Mouse (Mus musculus) left cerebral cortex, postnatal 4 days (tissue): ENCODE measurements at regions not wholly inside any gene's neighbourhood (a gene's known extent, or its start where the extent isn't known, plus 50 kb on each side); places are given as distances from the start of the nearest gene placed in this dataset.

ENCODE experiments used
- DNase-seq: peaks from one replicate; pipeline ENCODE4 v3.0.0-alpha.2; 2022
- intact Hi-C: fragments of 180-260 bp; cut with DNase I; formaldehyde crosslinking; loops from one replicate; pipeline ENCODE4 v1.15.1; 2025

DNA sequence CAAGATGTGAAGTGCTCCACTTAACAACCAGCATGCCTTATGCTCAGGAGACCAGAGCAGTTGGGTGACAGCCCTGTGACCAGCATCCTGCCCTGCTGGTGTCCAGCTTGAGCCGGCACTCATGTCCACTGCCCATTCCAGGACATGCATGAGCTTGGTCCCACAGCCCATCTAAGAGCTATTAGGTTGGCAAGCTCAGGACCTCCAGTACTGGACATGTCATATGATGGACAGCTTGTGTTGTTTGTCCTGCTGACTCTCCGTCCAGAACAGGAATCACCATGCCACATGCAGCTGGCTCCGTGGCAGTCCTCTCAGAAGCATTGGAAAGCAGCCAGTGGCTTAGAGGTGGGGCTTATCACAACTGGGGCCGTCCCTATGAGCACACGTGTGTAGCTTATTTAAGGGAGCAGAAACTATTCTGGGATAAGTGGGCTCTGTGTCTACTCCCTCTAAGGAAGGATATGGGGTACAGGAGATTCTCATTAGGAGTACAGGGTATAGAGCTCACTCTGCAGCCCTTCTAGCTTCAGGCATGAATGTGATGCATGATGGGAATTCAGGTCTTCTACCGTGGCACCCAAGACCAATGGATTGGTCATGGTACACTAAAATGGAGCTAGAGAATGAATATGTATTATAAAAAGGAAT, 232.5 kb upstream of the Ajap1 start:
- intact Hi-C loops = no loop called here
- peak; percentile 24 for DNase-seq

DNA sequence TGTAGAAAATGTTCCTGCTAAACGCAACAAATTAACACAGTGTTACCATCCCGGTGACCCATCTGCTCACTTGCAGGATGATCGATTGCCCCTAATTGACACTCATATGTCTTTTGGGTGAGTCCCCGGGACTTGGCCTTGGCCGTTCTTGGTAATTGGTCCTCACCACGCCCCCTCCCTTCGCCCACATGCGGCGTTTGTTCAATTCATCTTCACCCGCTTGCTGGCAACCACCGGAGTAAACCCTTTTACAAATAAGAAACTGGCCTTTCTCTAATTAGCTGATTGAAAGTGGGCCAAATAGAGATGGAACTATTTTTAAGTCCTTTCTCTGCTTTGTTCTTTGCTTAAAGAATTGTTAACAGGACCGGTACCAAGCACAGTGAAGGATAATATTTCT, 234.7 kb upstream of the Ajap1 start:
- DNase-seq = peak; percentile 24
- intact Hi-C loops = no loop called here

DNA sequence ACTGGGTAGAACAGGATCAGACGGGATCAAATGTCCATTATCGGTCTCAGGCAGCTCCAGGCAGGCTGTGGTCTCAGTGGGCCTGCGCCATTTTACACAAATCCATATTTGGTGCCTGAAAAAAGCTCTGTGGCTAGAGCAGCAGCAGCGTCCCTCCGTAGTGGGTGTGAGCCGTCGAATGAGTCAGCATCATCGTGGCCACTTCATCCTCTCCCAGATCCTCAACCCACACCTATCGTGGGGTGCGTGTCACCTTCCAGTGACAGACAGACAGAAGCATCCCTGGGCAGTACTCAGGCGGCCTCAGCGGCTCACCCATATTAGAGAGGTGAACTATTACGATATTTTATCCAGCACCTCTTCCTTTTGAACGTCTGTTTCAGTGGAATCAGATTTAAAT, 233.0 kb upstream of the A430005L14Rik start:
- no peak for DNase-seq
- intact Hi-C loops = no loop called here

DNA sequence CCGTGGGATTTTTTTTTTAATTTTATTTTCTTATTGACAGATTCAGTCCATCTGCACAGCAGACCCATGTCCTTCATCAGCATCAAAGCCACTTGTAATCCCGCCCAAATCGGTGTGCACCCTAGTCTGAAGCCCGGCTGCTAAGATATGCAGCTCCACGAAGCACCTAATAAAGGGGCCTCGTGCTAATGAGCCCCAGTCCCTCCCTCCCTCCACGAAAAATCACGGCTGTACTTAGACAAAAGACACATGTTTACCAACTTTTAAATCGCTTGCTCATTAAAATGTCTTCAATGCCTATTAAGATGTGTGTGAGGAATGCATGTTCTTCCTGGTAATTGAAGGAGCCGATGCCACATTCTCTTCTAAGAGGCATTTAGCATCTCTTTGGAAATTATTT, 229.8 kb upstream of the A430005L14Rik start:
- DNase-seq = no peak

DNA sequence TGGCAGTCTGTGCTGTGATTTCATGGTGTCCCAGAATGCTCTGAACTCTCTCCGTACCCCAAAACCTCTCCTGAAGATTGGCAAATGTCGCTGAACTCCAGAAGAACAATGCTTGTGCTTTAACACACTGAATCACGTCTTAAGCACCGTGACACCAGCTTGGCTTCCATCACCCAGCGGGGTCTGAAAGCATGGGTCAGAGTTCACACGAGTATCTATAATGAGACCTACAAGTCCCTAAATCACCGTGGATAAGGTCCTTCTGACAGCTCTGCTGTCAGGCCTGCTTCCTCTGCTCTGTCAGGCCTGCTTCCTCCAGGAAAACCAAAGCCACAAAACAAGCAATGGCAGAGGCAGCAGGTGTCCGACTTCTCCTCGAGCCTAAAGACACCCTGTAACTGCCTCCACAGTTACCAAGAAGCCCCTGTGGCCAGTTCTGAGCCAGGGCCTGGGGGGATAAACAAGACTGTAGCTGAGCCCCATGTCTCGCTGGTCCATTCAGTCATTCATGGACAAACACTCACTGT, 229.1 kb upstream of the A430005L14Rik start:
- DNase-seq = no peak
- intact Hi-C loops = no loop called here

More for the DNA sequence above, 229.8 kb upstream of the A430005L14Rik start:
- intact Hi-C loops = no loop called here

DNA sequence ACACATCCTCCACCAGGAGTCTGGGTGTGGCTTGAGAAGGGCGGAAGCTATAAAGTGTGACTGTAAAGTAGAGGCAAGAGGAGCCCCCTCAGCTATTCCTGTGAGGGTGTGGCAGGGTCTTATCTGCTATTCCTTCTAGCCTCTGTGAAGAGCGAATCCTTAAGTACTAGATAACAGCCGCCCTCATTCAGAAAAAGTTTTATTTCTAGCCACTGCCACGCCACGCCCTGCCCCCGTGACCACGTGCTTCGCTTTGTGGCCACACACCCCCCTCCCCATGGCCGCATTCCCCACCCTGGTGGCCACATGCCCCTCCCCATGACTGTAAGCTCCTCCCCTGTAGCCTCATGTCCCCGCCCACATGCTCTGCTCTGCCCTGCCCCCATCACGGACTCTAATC, 218.9 kb upstream of the A430005L14Rik start:
- DNase-seq = no peak
- intact Hi-C loops = no loop called here

DNA sequence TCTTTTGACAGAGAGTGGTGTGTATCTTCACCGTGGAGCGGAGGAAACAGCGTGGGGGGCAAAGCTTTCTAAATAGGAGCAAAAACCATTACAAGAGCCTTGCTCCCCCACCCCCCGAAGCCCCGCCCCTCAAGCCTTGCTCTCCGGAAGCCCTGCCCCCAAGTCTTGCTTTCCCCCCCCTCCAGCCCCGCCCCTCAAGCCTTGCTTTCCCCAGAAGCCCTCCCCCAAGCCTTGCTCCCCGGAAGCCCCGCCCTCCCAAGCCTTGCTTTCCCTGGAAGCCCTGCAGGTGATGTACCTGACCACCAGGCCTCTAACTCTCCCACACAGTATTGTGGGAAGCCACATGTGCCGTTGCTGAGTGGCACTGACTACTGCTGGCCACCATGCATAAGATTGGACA, 214.8 kb upstream of the A430005L14Rik start:
- no peak for DNase-seq
- intact Hi-C loops = no loop called here

DNA sequence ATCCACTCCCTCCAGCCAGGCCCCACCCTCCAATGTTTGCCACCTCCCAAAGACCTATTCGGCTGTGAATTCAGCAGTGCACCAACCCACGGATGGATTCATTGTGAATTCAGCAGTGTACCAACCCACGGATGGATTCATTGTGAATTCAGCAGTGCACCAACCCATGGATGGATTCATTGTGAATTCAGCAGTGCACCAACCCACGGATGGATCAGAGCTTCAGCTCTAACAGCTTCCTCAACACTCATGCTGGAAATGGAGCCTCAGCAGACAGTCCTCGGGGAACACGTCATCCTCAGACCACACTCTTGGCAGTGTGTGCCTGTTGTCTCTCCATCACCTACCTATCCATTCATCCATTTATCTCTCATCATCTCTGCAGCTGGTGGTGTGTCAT, 204.2 kb upstream of the A430005L14Rik start:
- no peak for DNase-seq
- intact Hi-C loops = no loop called here

DNA sequence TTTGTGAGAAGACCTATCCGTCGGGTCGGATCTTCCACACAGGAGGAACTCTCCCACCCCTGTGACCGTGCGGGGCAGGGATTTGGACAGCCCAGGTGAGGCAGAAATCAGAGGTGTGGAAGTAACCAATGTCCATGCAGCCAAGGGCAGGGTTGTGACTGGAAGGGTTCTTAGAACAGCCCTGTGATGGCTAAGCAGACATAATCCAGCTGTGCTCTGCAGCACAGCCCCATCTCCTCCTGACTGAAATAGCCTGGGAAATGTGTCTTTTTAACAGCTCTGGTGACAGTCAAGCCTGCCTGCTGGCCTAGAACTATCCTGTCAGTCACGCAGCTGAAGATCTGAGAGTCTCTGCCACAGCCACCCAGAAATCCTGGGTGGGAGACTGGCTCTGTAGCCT, 198.7 kb upstream of the A430005L14Rik start:
- intact Hi-C loops = no loop called here
- no peak for DNase-seq

DNA sequence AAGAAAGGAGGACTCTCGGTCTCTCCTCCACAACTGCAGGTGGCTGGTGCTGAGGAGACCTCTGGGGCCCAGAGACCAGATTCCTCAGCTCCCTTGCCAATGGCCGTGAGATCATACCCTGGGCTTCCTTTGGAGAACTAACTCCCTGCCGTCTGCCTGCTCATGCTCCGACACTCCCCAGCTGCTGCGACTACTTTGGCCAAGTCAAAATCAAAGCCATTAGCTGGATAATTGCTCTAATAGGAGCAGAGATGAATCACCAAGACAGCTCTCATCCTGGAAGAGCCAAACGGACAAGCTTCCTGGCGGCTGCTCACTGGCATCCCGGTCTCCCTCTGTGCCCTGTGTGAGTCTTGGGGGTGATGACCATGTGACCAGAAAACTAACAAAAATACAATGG, 198.3 kb upstream of the A430005L14Rik start:
- DNase-seq = peak; percentile 45
- intact Hi-C loops = no loop called here

DNA sequence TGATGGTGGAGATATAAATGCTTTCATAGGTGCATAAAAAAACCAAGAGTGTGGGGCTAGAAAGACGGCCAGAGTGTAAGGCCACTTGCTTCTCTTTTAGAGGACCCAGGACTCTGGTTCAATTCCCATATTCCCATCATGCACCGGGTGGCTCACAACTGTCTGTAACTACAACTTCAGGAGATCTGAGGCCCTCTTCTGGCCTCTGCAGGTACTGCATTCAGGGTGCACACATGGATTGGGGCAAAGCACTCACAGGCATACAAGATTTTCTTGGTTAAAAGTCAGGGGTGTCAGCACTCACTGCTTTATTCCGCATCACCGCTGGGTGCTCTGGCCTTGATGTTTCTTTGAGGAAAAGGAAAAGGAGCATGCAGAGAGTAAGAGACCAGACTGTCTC, 196.1 kb upstream of the A430005L14Rik start:
- intact Hi-C loops = no loop called here
- DNase-seq = no peak

DNA sequence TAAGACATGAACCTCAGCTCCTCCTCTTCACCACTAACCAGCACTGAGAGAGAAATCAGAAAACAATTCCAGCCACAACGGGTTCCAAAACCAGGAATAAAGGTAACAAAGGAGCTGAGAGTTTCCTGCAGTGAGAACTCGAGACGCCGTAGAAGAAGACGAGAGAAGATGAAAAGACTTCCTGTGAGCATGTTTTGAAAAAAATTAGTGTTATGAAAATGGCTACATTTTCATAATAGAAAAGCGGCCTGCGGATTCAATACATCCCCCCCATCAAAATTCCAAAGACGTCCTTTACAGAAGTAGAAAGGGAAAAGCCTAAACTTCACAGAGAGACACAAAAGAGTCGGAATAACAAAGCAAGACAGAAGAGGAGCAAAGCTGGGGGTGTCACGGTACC, 193.6 kb upstream of the A430005L14Rik start:
- intact Hi-C loops = no loop called here
- DNase-seq = no peak

DNA sequence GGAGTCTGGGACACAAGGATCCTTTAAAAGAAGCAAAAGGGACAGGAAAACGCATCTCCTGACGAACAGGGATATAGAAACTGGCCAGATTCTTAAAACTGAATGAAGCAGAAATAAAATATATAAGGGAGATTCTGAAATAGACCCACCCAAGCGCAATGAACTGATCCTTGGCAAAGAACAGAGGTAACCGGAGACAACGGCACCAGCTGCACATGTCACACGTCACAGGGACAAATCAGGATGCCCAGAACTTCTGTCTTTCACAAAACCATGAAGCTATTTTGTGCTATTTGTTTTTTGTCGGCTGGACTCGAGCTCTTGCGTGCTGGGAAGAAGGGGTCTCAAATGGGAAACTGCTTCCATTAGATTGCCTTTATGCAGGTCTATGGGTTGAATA, 189.3 kb upstream of the A430005L14Rik start:
- intact Hi-C loops = no loop called here
- DNase-seq = no peak

DNA sequence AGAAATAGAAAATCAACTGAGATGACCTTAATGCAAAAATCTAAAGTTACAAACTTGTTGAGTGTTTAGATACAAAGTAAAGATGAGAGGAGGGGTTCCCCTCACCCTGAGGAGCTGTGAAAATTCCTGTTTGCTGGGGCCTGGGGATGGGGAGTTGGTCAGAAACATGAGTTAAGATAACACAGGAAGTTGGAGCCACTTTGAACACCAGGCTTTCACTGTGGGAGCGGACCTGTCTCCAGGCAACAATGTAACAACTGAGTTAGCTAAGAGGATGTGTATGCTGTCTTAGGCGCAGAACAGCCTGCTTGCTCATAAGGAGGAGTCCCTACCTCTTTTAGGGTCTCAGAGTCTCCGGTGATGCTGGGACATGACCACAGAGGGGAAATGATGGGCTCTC, 188.7 kb upstream of the A430005L14Rik start:
- DNase-seq = no peak
- intact Hi-C loops = no loop called here

DNA sequence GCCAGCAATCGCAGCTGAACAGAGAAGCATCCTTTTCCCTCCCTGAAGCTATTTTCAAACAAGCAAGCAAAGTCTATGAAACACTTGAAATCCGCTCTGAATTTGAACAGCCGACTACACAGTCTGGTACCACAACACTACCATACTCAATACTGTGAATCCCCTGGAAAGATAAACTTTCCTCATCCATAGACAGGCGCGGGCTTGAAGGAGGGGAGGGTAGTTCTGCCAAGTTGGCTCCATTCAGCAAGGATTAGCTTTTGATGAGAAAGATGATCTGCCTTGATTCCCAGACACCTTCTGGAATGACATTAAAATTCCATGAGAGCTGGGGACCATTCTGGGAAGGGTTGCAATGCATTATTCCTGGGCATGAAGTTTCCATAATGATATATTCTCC, 186.4 kb upstream of the A430005L14Rik start:
- intact Hi-C loops = no loop called here
- DNase-seq = no peak

DNA sequence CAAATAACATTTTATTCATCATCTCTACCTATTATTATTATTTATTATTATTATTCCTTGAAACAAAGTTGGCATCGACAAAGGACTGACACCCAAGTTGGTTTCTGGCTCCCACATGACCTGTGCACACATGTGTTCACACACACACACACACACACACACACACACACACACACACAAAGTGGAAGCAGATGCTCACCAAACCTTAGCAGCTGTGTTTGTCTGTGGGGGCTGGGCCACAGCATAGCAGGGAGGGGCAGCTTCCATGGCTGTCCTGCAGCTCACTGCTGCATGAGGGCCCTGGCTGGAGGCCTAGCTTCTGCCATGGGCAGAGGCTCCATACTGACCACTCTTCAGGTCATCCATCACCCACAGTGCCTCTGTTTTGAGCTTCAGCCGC, 176.5 kb upstream of the A430005L14Rik start:
- intact Hi-C loops = no loop called here
- no peak for DNase-seq

DNA sequence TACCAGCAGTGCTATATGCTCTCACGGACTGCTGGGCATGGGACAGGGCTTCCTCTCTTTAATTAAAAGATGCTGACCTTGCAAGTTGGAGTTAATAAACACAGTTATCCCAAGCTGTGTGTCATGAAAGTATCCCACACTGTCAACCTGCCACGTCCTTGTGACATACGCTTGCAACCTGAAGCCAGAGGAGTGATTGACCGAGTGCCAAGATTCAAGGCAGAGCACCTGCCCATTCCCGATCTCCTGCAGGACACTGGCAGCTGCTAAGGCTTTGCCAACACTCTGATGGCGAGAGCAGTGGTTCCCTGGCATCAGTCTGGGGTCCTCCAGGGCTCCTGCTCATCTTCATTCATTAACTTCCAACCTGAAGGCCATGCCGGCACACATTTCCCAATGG, 175.8 kb upstream of the A430005L14Rik start:
- DNase-seq = peak; percentile 71
- intact Hi-C loops = no loop called here

DNA sequence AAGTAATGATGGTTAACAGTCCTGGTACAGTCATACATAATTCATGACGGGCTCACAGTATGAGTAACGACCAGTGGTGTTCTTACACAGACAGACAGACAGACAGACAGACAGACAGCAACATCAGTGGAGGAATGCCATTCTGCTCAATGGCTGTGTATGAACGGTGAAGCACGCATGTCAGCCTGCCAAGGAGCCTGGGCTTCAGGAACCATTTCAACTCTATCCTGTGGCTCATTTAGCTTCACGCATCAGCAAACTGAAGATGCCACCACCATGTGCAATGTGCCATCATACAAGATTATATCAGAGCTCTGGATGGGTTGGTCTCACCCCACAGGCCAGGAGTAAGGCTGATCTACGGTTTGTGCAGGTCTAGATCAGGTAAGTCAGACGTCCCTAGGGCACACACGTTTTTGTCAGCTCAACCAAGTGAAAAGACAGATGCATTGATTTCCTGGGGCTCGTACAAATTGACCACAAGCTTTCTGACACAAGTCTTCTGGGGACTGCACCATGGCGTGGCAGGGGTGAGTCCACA, 175.0 kb upstream of the A430005L14Rik start:
- DNase-seq = peak; percentile 23
- intact Hi-C loops = no loop called here

DNA sequence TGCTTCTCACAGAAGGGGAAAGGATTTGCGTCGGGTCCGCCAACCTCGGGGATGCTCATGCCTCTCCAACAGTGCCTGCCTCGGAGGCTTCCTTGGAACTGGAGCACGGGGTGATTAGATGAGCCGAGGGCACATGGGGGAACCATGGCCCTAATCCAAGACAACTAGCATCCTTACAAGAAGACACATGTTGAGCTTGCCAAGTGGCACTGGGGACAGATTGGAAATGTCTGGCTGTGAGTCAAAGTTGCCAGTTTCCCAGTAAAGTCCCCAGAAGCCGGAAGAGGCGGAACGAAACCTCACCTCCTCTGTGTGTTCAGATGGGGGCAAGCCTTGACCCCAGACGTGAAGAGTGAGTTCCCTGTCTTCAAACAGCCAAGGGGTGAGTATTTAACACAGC, 172.6 kb upstream of the A430005L14Rik start:
- intact Hi-C loops = no loop called here
- peak; percentile 65 for DNase-seq

DNA sequence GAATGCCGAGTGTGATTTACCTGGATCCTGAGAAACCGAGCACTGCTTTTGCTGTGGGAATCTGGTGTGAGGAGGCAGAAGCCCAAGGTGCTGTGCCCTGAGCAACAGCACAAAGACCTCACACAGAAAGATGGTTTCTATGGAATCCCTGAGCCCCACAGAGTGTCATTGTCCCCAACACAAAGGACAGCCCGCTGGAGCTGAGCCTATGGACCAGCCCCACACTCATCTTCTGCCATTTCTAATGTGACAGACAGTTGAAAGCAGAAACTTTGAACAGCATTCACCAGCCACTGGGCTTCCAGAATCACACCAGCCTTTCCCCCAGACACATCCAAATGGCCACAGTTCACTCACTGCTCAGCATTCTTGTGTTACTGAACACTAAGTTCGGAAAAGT, 171.5 kb upstream of the A430005L14Rik start:
- intact Hi-C loops = no loop called here

DNA sequence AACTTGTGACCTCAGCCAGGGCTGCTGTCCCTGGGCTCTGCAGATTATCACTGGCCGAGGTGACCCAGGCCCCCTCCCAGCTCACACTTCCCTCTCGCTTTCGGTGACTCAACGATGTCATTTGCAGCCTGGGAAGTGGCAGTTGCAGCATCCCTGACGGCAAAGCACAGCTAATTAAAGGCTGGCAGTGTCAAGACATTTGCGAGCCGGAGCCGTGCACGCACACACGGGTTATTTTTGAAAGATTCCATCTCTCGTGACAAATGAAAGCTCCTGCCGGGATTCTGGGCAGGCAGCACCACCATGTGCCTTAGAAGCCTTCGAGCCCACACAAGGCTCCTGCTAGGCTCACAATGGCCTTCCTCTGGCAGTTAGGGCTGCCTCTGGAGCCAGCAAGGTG, 164.7 kb upstream of the A430005L14Rik start:
- intact Hi-C loops = no loop called here
- no peak for DNase-seq

More for the DNA sequence above, 171.5 kb upstream of the A430005L14Rik start:
- no peak for DNase-seq

DNA sequence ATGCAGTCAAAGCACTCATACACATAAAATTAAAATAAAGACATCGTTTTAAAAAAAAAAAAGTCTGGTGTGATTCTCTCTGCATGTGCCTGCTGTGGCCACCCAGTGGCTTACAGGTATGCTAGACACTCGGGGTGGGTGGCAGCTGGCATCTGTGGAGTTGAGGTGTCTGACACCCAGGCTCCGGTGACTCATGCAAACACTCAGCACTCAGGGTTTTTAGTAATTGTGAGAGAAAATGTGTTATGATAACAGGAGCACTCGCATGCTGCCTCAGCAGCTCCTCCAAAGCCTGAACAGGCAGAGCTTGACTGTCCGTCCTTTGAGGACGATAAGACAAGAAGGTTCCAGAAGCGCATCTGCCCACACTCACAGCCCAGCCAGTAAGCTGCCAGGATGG, 159.0 kb upstream of the A430005L14Rik start:
- intact Hi-C loops = no loop called here
- DNase-seq = no peak

DNA sequence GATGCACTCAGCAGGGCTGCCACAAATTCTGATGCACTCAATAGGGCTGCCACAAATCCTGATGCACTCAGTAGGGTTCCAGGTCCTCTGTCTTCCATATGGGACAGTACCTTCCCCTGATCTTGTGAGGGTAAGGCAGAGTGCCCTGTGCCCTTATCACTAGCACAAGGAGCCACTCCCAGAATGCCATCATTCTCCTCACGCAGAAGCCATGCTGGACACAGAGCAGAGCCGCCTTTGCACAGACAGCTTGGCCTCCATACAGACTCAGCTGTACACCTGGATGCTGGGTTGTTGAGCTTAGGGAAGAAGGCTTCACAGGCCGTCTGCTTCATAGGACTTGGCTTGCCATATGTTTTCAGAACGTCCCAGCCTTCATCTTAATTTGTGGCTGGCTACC, 151.3 kb upstream of the A430005L14Rik start:
- intact Hi-C loops = loop anchor here (5.0 kb wide), 1 partner anchor 137 kb away; no protein-coding TSS in a partner anchor

More for the DNA sequence above, 151.3 kb upstream of the A430005L14Rik start:
- no peak for DNase-seq
